Mouse (Mus musculus) right cerebral cortex, postnatal 14 days (tissue): ENCODE results near the gene Cdc20b.

Source experiments
- DNase-seq: peaks from one replicate; pipeline ENCODE4 v3.0.0; 2022

Gene Cdc20b

GRCm38 (mm10) chr13:113101804-113102203 is 66.9 kb downstream of the Cdc20b start:
- DNase-seq = no peak

GRCm38 (mm10) chr13:113104759-113105158 is 69.8 kb downstream of the Cdc20b start:
- DNase-seq = no peak

GRCm38 (mm10) chr13:113118977-113119376 is 84.1 kb downstream of the Cdc20b start:
- DNase-seq = no peak

- no peak for DNase-seq
Measured at GRCm38 (mm10) chr13:113120324-113121237, 85.7 kb downstream of the Cdc20b start.

GRCm38 (mm10) chr13:113121326-113121725 is 86.4 kb downstream of the Cdc20b start:
- DNase-seq = no peak

- no peak for DNase-seq
Measured at GRCm38 (mm10) chr13:113129974-113130373, 95.1 kb downstream of the Cdc20b start.

- DNase-seq = no peak
Measured at GRCm38 (mm10) chr13:113139597-113139996, 104.7 kb downstream of the Cdc20b start.
